Mouse (Mus musculus) cerebellum, adult 2 months (tissue): ENCODE results near the gene Add3.

Experiments used
- CTCF ChIP-seq: fragments of 200-500 bp; IDR thresholded peaks from 2 replicates; pipeline ENCODE4 v1.5.1; 2011; ENCODE audit warnings: low read depth, mild to moderate bottlenecking, control low read depth, low read length, moderate library complexity, borderline replicate concordance; ENCODE audit not compliant: insufficient read depth
- POLR2A ChIP-seq: fragments of 200-500 bp; IDR thresholded peaks from 2 replicates; pipeline ENCODE4 v1.6.1; 2011; ENCODE audit warnings: low read length, control low read depth, borderline replicate concordance; ENCODE audit not compliant: insufficient read depth

DNA sequence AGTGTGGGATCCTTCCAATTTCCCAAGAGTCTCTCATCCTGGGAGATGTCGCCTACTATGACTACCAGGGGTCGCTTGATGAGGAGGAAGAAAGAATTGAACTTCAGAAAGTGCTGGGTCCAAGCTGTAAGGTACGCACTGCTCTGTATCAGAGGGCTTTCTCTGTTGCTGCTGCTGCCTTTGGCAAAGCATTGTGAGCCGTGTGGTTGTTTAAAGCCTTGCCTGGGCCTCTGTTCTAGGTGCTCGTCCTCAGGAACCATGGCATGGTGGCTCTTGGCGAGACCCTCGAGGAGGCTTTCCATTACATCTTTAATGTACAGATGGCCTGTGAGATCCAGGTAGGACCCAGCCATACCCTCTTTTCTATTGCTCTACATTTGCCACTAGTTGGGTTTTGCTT lies 93.3 kb downstream of the Add3 start:
- TF ChIP-seq CTCF = no peak
- no peak for TF ChIP-seq POLR2A
